Mouse (Mus musculus): ENCODE results near the gene Chp2. TPM values are rescaled to one million over a fixed set of nuclear protein-coding genes. Genes with fewer than 3 reads are reported as not detected.

Gene Chp2
- total and polyA plus RNA-seq, 3 experiments, result 0.11 TPM; not detected in 2

- Histone ChIP-seq H3K9me3 (replicated peaks) (no peaks in the 10 kb centered on the region), H3K27me3 (ENCODE audit: insufficient read depth, low read length) (no peaks in the 10 kb centered on the region), H3K4me3 (ENCODE audit: low read depth, low read length) (no peak overlapping the region), H3K36me3 (replicated peaks) (no peaks in the 10 kb centered on the region), H3K4me1 (ENCODE audit: insufficient read depth, low read depth, low read length) (no peaks in the 10 kb centered on the region)
- DNase-seq (ENCODE audit: low spot score), result no peak
- ATAC-seq (ENCODE audit: extremely low read depth, insufficient number of reproducible peaks, low FRiP score, poor library complexity, severe bottlenecking), result no peak
- TF ChIP-seq TAL1 (conservative IDR thresholded peaks at IDR 0.05; ENCODE audit: low read depth, low read length) (no peak), CTCF (IDR thresholded peaks at IDR 0.05; ENCODE audit: low read depth, low read length) (no peak), POLR2AphosphoS5 (IDR thresholded peaks at IDR 0.05; ENCODE audit: insufficient replicate concordance, low read depth, low read length) (no peak), GATA2 (IDR thresholded peaks at IDR 0.05; ENCODE audit: borderline replicate concordance, low read depth, low read length) (no peak), GATA1 (IDR thresholded peaks at IDR 0.05; ENCODE audit: borderline replicate concordance, low read length) (no peak)
Observed at GRCm38 (mm10) chr7:122247254-122247864, 28.1 kb downstream of the Chp2 start.

- no peaks in the 10 kb centered on the region for H3K4me1 ChIP-seq (ENCODE audit: insufficient read depth, low read depth, low read length)
- no peak for DNase-seq (ENCODE audit: low spot score)
- TF ChIP-seq GATA1 (IDR thresholded peaks at IDR 0.05; ENCODE audit: borderline replicate concordance, low read length), result no peak
- TF ChIP-seq POLR2AphosphoS5 (IDR thresholded peaks at IDR 0.05; ENCODE audit: insufficient replicate concordance, low read depth, low read length), result no peak
- TF ChIP-seq GATA2 (IDR thresholded peaks at IDR 0.05; ENCODE audit: borderline replicate concordance, low read depth, low read length), result no peak
- no peak for TF ChIP-seq CTCF (IDR thresholded peaks at IDR 0.05; ENCODE audit: low read depth, low read length)
- TF ChIP-seq TAL1 (conservative IDR thresholded peaks at IDR 0.05; ENCODE audit: low read depth, low read length), result no peak
- no peaks in the 10 kb centered on the region for H3K27me3 ChIP-seq (ENCODE audit: insufficient read depth, low read length)
- no peak overlapping the region for H3K4me3 ChIP-seq (ENCODE audit: low read depth, low read length)
- ATAC-seq (ENCODE audit: extremely low read depth, insufficient number of reproducible peaks, low FRiP score, poor library complexity, severe bottlenecking), result no peak
- no peaks in the 10 kb centered on the region for H3K36me3 ChIP-seq (replicated peaks)
- H3K9me3 ChIP-seq (replicated peaks), result no peaks in the 10 kb centered on the region
Observed at GRCm38 (mm10) chr7:122249321-122249821, 30.1 kb downstream of the Chp2 start.

DNA sequence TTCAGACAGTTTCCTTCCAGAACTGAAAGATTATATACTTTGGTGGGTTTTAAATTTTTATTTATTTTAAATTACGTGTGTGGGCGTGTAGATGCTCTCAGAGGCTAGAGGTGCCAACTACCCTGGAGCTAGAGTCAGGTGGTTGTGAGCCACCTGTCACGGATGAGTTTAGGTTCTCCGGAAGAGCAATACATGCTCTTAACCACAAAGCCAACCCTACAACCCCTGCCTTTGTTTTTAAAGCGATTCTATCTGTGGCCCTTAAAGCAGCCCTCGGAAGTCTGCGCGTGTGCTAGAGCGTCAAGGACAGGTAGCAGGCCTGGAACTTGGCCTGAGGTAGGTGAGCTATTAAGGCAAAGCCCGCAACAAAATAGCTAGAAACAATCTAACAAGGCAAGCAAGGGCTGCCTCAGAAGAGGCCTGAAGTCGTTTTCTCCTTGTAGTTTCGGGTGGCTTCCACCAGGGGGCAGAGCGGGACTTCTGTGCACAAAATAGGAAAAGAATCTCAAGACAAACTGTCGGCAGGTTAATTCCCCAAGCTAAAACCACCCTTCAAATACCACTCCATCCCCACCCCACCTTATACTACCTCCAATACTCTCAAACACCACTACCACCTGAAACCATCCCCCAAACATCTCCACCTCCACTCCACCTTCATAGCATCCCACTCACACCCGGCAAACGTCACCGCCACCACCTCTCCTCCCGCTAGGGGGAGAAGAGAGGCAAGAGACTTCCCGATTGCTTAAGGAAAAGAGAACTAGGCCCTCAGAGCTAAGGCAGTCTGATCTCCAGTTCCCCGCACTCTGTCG, 32.1 kb downstream of the Chp2 start:
- Histone ChIP-seq H3K4me1 (ENCODE audit: insufficient read depth, low read depth, low read length) (no peaks in the 10 kb centered on the region), H3K9me3 (replicated peaks) (no peaks in the 10 kb centered on the region), H3K4me3 (ENCODE audit: low read depth, low read length) (no peak overlapping the region), H3K36me3 (replicated peaks) (no peaks in the 10 kb centered on the region), H3K27me3 (ENCODE audit: insufficient read depth, low read length) (no peaks in the 10 kb centered on the region)
- DNase-seq (ENCODE audit: low spot score) (peak; percentile 8), ATAC-seq (ENCODE audit: extremely low read depth, insufficient number of reproducible peaks, low FRiP score, poor library complexity, severe bottlenecking) (peak; percentile 22; the same call in 1 of the 2 replicates)
- TF ChIP-seq TAL1 (conservative IDR thresholded peaks at IDR 0.05; ENCODE audit: low read depth, low read length) (no peak), CTCF (IDR thresholded peaks at IDR 0.05; ENCODE audit: low read depth, low read length) (peak; percentile 59)

- ATAC-seq (ENCODE audit: extremely low read depth, insufficient number of reproducible peaks, low FRiP score, poor library complexity, severe bottlenecking) (no peak), DNase-seq (ENCODE audit: low spot score) (no peak)
- no peaks in the 10 kb centered on the region for H3K27me3 ChIP-seq (ENCODE audit: insufficient read depth, low read length)
- no peaks in the 10 kb centered on the region for H3K36me3 ChIP-seq (replicated peaks)
- H3K4me1 ChIP-seq (ENCODE audit: insufficient read depth, low read depth, low read length), result no peaks in the 10 kb centered on the region
- H3K9me3 ChIP-seq (replicated peaks), result peaks cover 2% of the 10 kb centered on the region
- H3K4me3 ChIP-seq (ENCODE audit: low read depth, low read length), result no peak overlapping the region
- TF ChIP-seq POLR2AphosphoS5 (IDR thresholded peaks at IDR 0.05; ENCODE audit: insufficient replicate concordance, low read depth, low read length) (no peak), GATA1 (IDR thresholded peaks at IDR 0.05; ENCODE audit: borderline replicate concordance, low read length) (no peak), CTCF (IDR thresholded peaks at IDR 0.05; ENCODE audit: low read depth, low read length) (no peak), TAL1 (conservative IDR thresholded peaks at IDR 0.05; ENCODE audit: low read depth, low read length) (no peak), GATA2 (IDR thresholded peaks at IDR 0.05; ENCODE audit: borderline replicate concordance, low read depth, low read length) (no peak)
Observed at GRCm38 (mm10) chr7:122256722-122257121, 37.4 kb downstream of the Chp2 start.

GRCm38 (mm10) chr7:122258521-122258920, 39.2 kb downstream of the Chp2 start:
- H3K27me3 ChIP-seq (ENCODE audit: insufficient read depth, low read length), result no peaks in the 10 kb centered on the region
- DNase-seq (ENCODE audit: low spot score) (no peak), ATAC-seq (ENCODE audit: extremely low read depth, insufficient number of reproducible peaks, low FRiP score, poor library complexity, severe bottlenecking) (no peak)
- no peaks in the 10 kb centered on the region for H3K4me1 ChIP-seq (ENCODE audit: insufficient read depth, low read depth, low read length)
- H3K4me3 ChIP-seq (ENCODE audit: low read depth, low read length), result no peak overlapping the region
- no peaks in the 10 kb centered on the region for H3K36me3 ChIP-seq (replicated peaks)
- peaks cover 2% of the 10 kb centered on the region for H3K9me3 ChIP-seq (replicated peaks)
- TF ChIP-seq CTCF (IDR thresholded peaks at IDR 0.05; ENCODE audit: low read depth, low read length) (no peak), TAL1 (conservative IDR thresholded peaks at IDR 0.05; ENCODE audit: low read depth, low read length) (no peak), GATA2 (IDR thresholded peaks at IDR 0.05; ENCODE audit: borderline replicate concordance, low read depth, low read length) (no peak), POLR2AphosphoS5 (IDR thresholded peaks at IDR 0.05; ENCODE audit: insufficient replicate concordance, low read depth, low read length) (no peak), GATA1 (IDR thresholded peaks at IDR 0.05; ENCODE audit: borderline replicate concordance, low read length) (no peak)

DNA sequence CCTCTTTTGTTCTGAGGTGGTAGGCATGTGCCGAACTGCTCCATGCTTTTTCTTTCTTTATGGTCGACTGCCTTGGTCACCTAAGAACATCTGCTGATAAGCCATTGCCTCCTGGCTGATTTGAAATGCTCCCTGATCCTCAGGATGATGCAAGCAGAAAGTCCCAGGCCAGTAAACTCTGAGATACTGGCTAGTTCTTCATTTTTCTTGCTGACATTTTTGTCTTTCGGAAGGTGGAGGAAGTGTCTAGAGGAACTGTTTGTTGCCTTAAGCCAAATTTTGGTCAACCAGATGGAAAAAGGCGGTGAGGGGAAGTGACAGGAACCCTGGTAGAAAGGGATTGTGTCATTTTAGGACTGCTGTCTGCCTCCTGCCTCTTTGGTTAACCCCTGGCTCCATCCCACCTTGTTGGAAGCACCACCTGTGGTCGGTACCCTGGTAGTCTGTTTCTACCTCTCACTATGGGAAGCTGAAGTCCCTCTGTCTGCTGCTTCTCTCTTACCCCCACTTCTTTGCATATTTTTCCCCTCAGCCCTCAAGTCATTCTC, 40.8 kb downstream of the Chp2 start:
- TF ChIP-seq GATA1 (IDR thresholded peaks at IDR 0.05; ENCODE audit: borderline replicate concordance, low read length) (no peak), GATA2 (IDR thresholded peaks at IDR 0.05; ENCODE audit: borderline replicate concordance, low read depth, low read length) (no peak), POLR2AphosphoS5 (IDR thresholded peaks at IDR 0.05; ENCODE audit: insufficient replicate concordance, low read depth, low read length) (no peak), CTCF (IDR thresholded peaks at IDR 0.05; ENCODE audit: low read depth, low read length) (no peak), TAL1 (conservative IDR thresholded peaks at IDR 0.05; ENCODE audit: low read depth, low read length) (no peak)
- ATAC-seq (ENCODE audit: extremely low read depth, insufficient number of reproducible peaks, low FRiP score, poor library complexity, severe bottlenecking), result no peak
- no peak overlapping the region for H3K4me3 ChIP-seq (ENCODE audit: low read depth, low read length)
- DNase-seq (ENCODE audit: low spot score), result no peak
- H3K36me3 ChIP-seq (replicated peaks), result no peaks in the 10 kb centered on the region
- no peaks in the 10 kb centered on the region for H3K27me3 ChIP-seq (ENCODE audit: insufficient read depth, low read length)
- H3K9me3 ChIP-seq (replicated peaks), result peaks cover 2% of the 10 kb centered on the region
- no peaks in the 10 kb centered on the region for H3K4me1 ChIP-seq (ENCODE audit: insufficient read depth, low read depth, low read length)
